Mouse (Mus musculus): ENCODE results near the gene Dock9.
"Not testable (repeated sequence)": the region's sequence is repeated elsewhere in the genome, so short reads cannot be mapped to it uniquely, and the experiment has no call there.

Dock9 gene

GRCm38 (mm10) chr14:121734217-121734616 lies 63.4 kb downstream of the Dock9 start:
- no peak for DNase-seq

- DNase-seq: no peak
These were observed 63.9 kb downstream of the Dock9 start for GRCm38 (mm10) chr14:121733694-121734093.

- DNase-seq: no peak
These were observed 65.4 kb downstream of the Dock9 start for GRCm38 (mm10) chr14:121732196-121732595.

GRCm38 (mm10) chr14:121731688-121732168 lies 65.9 kb downstream of the Dock9 start:
- DNase-seq: no peak

- DNase-seq: no peak
These were observed 66.7 kb downstream of the Dock9 start for GRCm38 (mm10) chr14:121730966-121731365.

GRCm38 (mm10) chr14:121727996-121728395 lies 69.6 kb downstream of the Dock9 start:
- DNase-seq: no peak

- DNase-seq: no peak
These were observed 73.1 kb downstream of the Dock9 start for GRCm38 (mm10) chr14:121724501-121724900.

- DNase-seq: no peak
These were observed 74.9 kb downstream of the Dock9 start for GRCm38 (mm10) chr14:121722774-121723173.

- no peak for DNase-seq
These were observed 76.2 kb downstream of the Dock9 start for GRCm38 (mm10) chr14:121721431-121721830.

GRCm38 (mm10) chr14:121719638-121720601 lies 77.7 kb downstream of the Dock9 start:
- DNase-seq: no peak

GRCm38 (mm10) chr14:121714799-121715198 lies 82.8 kb downstream of the Dock9 start:
- DNase-seq: not testable (repeated sequence)

- DNase-seq: no peak
These were observed 83.4 kb downstream of the Dock9 start for GRCm38 (mm10) chr14:121714268-121714667.

- DNase-seq: no peak
These were observed 83.8 kb downstream of the Dock9 start for GRCm38 (mm10) chr14:121713830-121714197.

- no peak for DNase-seq
These were observed 84.3 kb downstream of the Dock9 start for GRCm38 (mm10) chr14:121713166-121713829.

- no peak for DNase-seq
These were observed 86.4 kb downstream of the Dock9 start for GRCm38 (mm10) chr14:121711089-121711826.

GRCm38 (mm10) chr14:121710130-121710529 lies 87.5 kb downstream of the Dock9 start:
- DNase-seq: no peak

- DNase-seq: no peak
These were observed 89.4 kb downstream of the Dock9 start for GRCm38 (mm10) chr14:121708244-121708643.

GRCm38 (mm10) chr14:121706482-121706901 lies 91.1 kb downstream of the Dock9 start:
- no peak for DNase-seq

GRCm38 (mm10) chr14:121705644-121706043 lies 92.0 kb downstream of the Dock9 start:
- DNase-seq: no peak

GRCm38 (mm10) chr14:121702534-121702933 lies 95.1 kb downstream of the Dock9 start:
- DNase-seq: no peak

- no peak for DNase-seq
These were observed 97.6 kb downstream of the Dock9 start for GRCm38 (mm10) chr14:121700013-121700412.

- peak in 1 of 2 experiments; percentile 43 for DNase-seq
These were observed 99.1 kb downstream of the Dock9 start for GRCm38 (mm10) chr14:121698620-121698950.

All from cerebellum, postnatal 36 days (tissue).